Mouse (Mus musculus) bone marrow, adult 2 months (tissue): ENCODE data around the gene Clcn7.

Experiments
- CTCF ChIP-seq: fragments of 200-500 bp; IDR thresholded peaks from 2 replicates; pipeline ENCODE4 v1.5.1; 2011; ENCODE audit warnings: low read length, control low read depth; ENCODE audit not compliant: control insufficient read depth, insufficient read depth
- POLR2A ChIP-seq: fragments of 200-500 bp; IDR thresholded peaks from 2 replicates; pipeline ENCODE4 v1.6.1; 2011; ENCODE audit warnings: low read depth, mild to moderate bottlenecking, control low read depth, low read length, borderline replicate concordance; ENCODE audit not compliant: control insufficient read depth

GRCm38 (mm10) chr17:25101338-25101737 lies 31.9 kb upstream of the Clcn7 start:
- TF ChIP-seq CTCF (no peak), POLR2A (no peak)
